Mouse (Mus musculus): Measurements from ENCODE around the gene 4921504E06Rik.

DNA sequence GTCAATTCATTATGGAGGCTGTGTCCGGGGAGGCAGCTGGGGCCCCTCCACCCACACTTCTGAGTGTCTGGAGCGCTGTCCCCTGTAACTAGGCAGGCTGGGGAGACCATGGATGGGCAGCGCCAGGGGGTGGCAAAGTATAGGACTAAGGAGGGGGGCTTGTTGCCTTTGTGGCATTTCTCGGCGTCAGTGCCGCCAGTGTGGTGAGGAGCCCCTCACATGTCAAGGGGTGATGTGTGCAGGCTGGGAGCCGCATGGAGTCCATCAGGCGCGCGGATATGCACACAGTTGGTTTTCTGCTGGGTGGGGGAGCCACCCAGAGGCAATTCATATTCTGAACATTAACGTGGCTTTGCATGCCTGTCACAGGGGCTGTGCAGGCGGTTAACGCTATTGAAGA, 35.8 kb downstream of the 4921504E06Rik start:
- TF ChIP-seq CTCF (IDR thresholded peaks at IDR 0.05; ENCODE audit: borderline replicate concordance, extremely low read depth, insufficient read depth, insufficient read length) (no peak), POLR2A (IDR thresholded peaks at IDR 0.05; ENCODE audit: borderline replicate concordance, extremely low read depth, insufficient read depth, insufficient read length, poor library complexity, severe bottlenecking) (no peak)
